Mouse (Mus musculus) liver, embryonic 12.5 days (tissue): ENCODE data around the gene Gm3646. TPM values are rescaled to one million over a fixed set of nuclear protein-coding genes. Genes with fewer than 3 reads are reported as not detected.
A peak's percentile ranks its signal among the peaks of the same experiment; 100 is the strongest.

Experiments used
- ATAC-seq: fragments of 200-750 bp; cut with Nextera tagmentation; 2 replicates; pipeline ENCODE4 v1.8.0; 2017; ENCODE audit warnings: moderate number of reproducible peaks, mild to moderate bottlenecking, moderate library complexity
- H3K27ac ChIP-seq: fragments of 300-500 bp; sonication (generic); 2 replicates; pipeline ENCODE4 v1.5.1; 2016; ENCODE audit warnings: mild to moderate bottlenecking
- H3K27me3 ChIP-seq: fragments of 300-500 bp; sonication (generic); replicated peaks from 2 replicates; pipeline ENCODE4 v1.6.1; 2016; ENCODE audit warnings: mild to moderate bottlenecking, moderate library complexity
- H3K36me3 ChIP-seq: fragments of 300-500 bp; sonication (generic); 2 replicates; pipeline ENCODE4 v1.6.1; 2016; ENCODE audit warnings: mild to moderate bottlenecking, moderate library complexity
- H3K4me1 ChIP-seq: fragments of 300-500 bp; sonication (generic); 2 replicates; pipeline ENCODE4 v1.6.1; 2016
- H3K4me2 ChIP-seq: fragments of 300-500 bp; sonication (generic); 2 replicates; pipeline ENCODE4 v1.6.1; 2016; ENCODE audit warnings: mild to moderate bottlenecking, moderate library complexity
- H3K4me3 ChIP-seq: fragments of 300-500 bp; sonication (generic); 2 replicates; pipeline ENCODE4 v1.5.1; 2016; ENCODE audit warnings: mild to moderate bottlenecking, moderate library complexity
- H3K9ac ChIP-seq: fragments of 300-500 bp; sonication (generic); 2 replicates; pipeline ENCODE4 v1.6.1; 2016; ENCODE audit warnings: mild to moderate bottlenecking, moderate library complexity
- H3K9me3 ChIP-seq: fragments of 300-500 bp; sonication (generic); replicated peaks from 2 replicates; pipeline ENCODE4 v1.6.1; 2016; ENCODE audit warnings: mild to moderate bottlenecking, moderate library complexity
- WGBS: fragments of 180-500 bp; shearing (Covaris S2); methylation state at CpG from one replicate; pipeline ENCODE4 v1.1.7; 2016; ENCODE audit not compliant: insufficient replicate concordance; 5-methylcytosine and 5-hydroxymethylcytosine counted together
- polyA plus RNA-seq: library from polyadenylated mRNA; unstranded; fragments of >200 nt; fragmentation: Nextera tagmentation; extraction: Ambion mirVana; gene quantifications from 2 replicates; pipeline ENCODE4 v1.2.1, GENCODE M21; 2016

Gm3646 gene
- polyA plus RNA-seq, 1 experiment from 2014 or later, result not detected

DNA sequence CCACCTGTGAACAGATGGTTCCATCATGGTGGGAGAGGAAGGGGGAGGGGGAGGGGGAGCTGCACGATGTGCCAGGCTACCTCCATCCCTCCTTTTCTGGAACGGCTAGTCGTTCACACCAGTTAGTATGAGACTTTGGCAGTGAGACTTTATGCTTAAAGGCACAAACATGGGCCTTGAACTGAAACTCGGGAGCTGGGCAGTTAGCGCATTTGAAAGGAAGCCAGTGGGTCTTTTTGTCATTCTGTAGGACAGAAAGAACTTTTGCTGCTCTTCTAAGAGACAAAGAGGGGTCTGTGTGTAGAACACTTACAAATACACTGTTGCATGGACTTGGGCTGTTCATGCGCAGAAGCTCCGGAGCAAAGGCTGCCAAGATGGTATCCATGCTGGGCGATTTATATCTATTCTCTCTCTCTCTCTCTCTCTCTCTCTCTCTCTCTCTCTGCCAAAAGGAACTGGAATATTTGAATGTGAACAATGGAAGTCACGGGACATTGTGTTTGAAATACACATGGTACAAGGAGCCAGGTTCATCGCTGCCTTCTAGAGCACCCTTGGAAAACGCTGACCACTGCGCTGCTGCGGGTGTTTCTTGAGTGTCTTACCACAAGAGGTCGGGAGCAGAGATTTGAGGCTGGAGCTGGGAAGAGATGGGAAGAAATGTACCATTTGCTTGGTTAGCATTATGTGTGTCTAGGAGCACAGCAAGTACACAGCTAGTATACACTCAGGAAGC lies 31.0 kb downstream of the Gm3646 start:
- H3K4me3 ChIP-seq, result no peak overlapping the region
- H3K27me3 ChIP-seq, result no peaks in the 10 kb centered on the region
- no peak overlapping the region for H3K27ac ChIP-seq
- ATAC-seq, result no peak
- WGBS, result 73% methylated on average over 14 of the region's 14 CpGs
- H3K4me1 ChIP-seq, result 0 out of 2 replicates have a peak, but pooled peaks cover 3% of the 10 kb centered on the region
- H3K9ac ChIP-seq, result no peak overlapping the region
- no peak overlapping the region for H3K4me2 ChIP-seq
- H3K9me3 ChIP-seq, result no peaks in the 10 kb centered on the region
- H3K36me3 ChIP-seq, result no peaks in the 10 kb centered on the region

DNA sequence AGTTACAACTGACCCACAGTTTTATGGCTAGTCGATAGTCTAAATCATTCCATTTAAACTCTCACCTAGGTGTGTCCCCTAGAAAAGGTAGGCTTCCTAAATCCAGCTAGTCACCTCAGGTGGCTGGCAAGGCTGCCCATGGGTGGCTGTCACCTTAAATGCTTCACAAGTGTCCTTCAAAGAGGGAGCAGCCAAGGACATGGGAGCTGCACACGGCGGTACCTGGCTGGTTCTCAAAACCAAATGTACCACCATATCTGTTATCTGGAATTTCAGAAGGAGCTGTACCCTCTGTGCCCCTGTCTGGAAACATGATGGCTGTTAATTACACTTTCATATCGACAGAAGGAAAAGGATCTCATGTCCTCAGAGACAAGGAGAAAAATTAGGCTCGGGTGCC lies 31.6 kb downstream of the Gm3646 start:
- no peak for ATAC-seq
- WGBS, result 67% methylated on average over 5 of the region's 5 CpGs
- no peak overlapping the region for H3K4me2 ChIP-seq

DNA sequence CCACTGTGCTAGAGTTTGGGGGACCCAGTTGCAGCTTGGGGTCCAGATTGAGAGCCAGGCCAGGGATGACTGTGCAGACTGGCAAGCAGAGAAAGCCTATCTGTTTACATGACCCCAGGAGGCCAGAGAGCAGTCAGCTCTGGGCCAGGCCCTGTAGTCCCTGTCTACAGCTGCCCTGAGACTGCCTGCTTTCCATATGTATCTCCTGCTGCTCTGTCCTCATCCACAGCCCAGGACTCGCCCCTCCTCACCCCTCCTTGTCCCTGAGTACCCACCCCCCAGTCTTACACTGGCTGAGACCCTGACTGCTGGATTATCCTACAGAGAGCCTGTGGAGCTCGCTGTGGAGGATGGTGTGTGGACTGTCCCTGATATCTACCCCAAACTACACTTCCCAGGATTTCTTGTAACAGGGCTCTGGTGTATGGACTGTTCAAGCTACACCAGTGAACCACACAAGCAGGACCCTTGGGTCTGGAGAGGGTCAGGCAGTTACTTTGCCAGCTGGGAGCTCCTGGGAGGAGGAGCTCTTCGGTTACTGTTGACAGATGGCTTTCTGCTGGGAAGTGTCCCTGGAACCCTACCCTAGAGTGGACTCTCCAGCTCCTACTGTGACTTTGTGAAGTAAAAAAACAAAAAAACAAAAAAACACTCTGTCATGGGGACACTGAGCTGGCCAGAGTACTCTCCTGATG lies 32.6 kb downstream of the Gm3646 start:
- no peaks in the 10 kb centered on the region for H3K27me3 ChIP-seq
- H3K4me3 ChIP-seq, result no peak overlapping the region
- no peak overlapping the region for H3K9ac ChIP-seq
- no peak overlapping the region for H3K27ac ChIP-seq
- no peak overlapping the region for H3K4me2 ChIP-seq
- H3K9me3 ChIP-seq, result no peaks in the 10 kb centered on the region
- H3K4me1 ChIP-seq, result 0 out of 2 replicates have a peak, but pooled peaks cover 3% of the 10 kb centered on the region
- peak; percentile 72 for ATAC-seq
- WGBS, result 47% methylated on average over 3 of the region's 3 CpGs
- no peaks in the 10 kb centered on the region for H3K36me3 ChIP-seq

More for the DNA sequence above, 31.6 kb downstream of the Gm3646 start:
- H3K27ac ChIP-seq, result no peak overlapping the region
- H3K4me1 ChIP-seq, result 0 out of 2 replicates have a peak, but pooled peaks cover 3% of the 10 kb centered on the region
- H3K36me3 ChIP-seq, result no peaks in the 10 kb centered on the region
- no peak overlapping the region for H3K9ac ChIP-seq
- H3K9me3 ChIP-seq, result no peaks in the 10 kb centered on the region
- H3K4me3 ChIP-seq, result no peak overlapping the region
- no peaks in the 10 kb centered on the region for H3K27me3 ChIP-seq

- H3K27me3 ChIP-seq, result no peaks in the 10 kb centered on the region
- no peak overlapping the region for H3K4me3 ChIP-seq
- no peak overlapping the region for H3K9ac ChIP-seq
- H3K27ac ChIP-seq, result no peak overlapping the region
- WGBS, result 57% methylated on average over 5 of the region's 5 CpGs
- H3K4me1 ChIP-seq, result 0 out of 2 replicates have a peak, but pooled peaks cover 3% of the 10 kb centered on the region
- H3K9me3 ChIP-seq, result no peaks in the 10 kb centered on the region
- ATAC-seq, result no peak
- H3K36me3 ChIP-seq, result no peaks in the 10 kb centered on the region
- H3K4me2 ChIP-seq, result no peak overlapping the region
Measured at GRCm38 (mm10) chr1:39770436-39770835, 34.7 kb downstream of the Gm3646 start.

DNA sequence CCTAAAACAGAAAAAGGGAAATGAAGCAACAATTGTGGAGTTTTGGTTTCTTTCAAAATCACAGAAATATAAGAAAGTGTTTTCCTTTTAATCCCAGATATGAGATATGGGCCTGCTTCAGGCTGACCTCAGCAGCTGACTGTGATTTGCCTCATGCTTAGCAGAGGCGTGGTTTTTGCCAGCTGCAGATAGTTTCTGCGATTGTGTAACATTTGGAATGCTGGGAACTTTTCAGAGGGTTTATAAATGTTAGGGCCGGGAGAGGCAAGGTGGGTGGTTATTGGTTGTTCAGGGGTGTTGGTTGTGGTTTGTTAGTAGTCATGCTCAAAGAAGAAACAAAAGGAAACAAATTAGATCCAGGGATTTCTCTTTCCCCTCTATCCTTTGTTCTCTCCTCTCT lies 37.1 kb downstream of the Gm3646 start:
- H3K36me3 ChIP-seq, result no peaks in the 10 kb centered on the region
- H3K27ac ChIP-seq, result no peak overlapping the region
- H3K27me3 ChIP-seq, result no peaks in the 10 kb centered on the region
- no peaks in the 10 kb centered on the region for H3K4me1 ChIP-seq
- H3K9ac ChIP-seq, result no peak overlapping the region
- no peaks in the 10 kb centered on the region for H3K9me3 ChIP-seq
- WGBS, result 54% methylated on average over 3 of the region's 3 CpGs
- no peak overlapping the region for H3K4me2 ChIP-seq
- H3K4me3 ChIP-seq, result no peak overlapping the region
- no peak for ATAC-seq

- Histone ChIP-seq H3K36me3 (no peaks in the 10 kb centered on the region), H3K9me3 (no peaks in the 10 kb centered on the region), H3K9ac (no peak overlapping the region), H3K4me2 (no peak overlapping the region), H3K27ac (no peak overlapping the region), H3K27me3 (no peaks in the 10 kb centered on the region; the same call in 1 of the 2 replicates), H3K4me3 (no peak overlapping the region), H3K4me1 (peaks cover 12% of the 10 kb centered on the region)
- 69% methylated on average over 7 of the region's 7 CpGs for WGBS
- no peak for ATAC-seq
Measured at GRCm38 (mm10) chr1:39765854-39766493, 39.2 kb downstream of the Gm3646 start.

- no peaks in the 10 kb centered on the region for H3K9me3 ChIP-seq
- WGBS, result 7% methylated on average over 10 of the region's 10 CpGs
- H3K27ac ChIP-seq, result peak overlapping the region; percentile 28; the same call in 1 of the 2 replicates
- no peak overlapping the region for H3K9ac ChIP-seq
- no peaks in the 10 kb centered on the region; the same call in 1 of the 2 replicates for H3K27me3 ChIP-seq
- H3K4me1 ChIP-seq, result peaks cover 23% of the 10 kb centered on the region
- no peak for ATAC-seq
- peak overlapping the region; percentile 44 for H3K4me2 ChIP-seq
- no peaks in the 10 kb centered on the region for H3K36me3 ChIP-seq
- H3K4me3 ChIP-seq, result peak overlapping the region; percentile 11
Measured at GRCm38 (mm10) chr1:39762025-39762370, 43.1 kb downstream of the Gm3646 start.

GRCm38 (mm10) chr1:39761211-39762024 lies 43.7 kb downstream of the Gm3646 start:
- no peaks in the 10 kb centered on the region for H3K9me3 ChIP-seq
- ATAC-seq, result 0 out of 2 replicates have a peak, but pooled peaks have one; percentile 32

DNA sequence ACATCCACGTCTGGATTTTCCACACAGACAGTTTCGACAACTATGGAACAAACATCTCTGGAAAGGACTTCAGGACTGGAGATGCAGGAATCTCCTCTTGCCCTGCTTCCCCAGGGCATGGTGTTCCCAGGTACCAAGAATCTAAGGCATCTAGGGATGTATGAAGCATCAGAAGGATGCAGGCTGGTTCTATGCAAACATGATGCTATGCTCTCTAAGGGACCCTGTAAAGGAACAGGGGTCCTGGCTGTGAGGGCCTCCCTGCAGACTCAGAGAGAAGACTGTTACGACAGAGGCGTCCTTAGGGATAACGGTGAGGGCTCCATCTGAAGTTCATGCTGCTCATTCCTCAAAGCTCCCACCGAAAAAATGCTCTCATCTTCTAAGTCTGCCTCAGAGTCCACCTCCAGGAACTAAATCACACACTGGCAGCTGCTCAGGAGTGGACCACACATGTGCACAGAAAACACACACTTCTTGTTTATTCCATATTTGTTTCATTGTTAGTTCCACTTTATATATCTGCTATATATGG lies 44.9 kb downstream of the Gm3646 start:
- H3K4me1 ChIP-seq, result peaks cover 25% of the 10 kb centered on the region
- H3K27ac ChIP-seq, result no peak overlapping the region
- WGBS, result 68% methylated on average over 6 of the region's 6 CpGs
- no peaks in the 10 kb centered on the region for H3K9me3 ChIP-seq
- ATAC-seq, result no peak
- no peak overlapping the region for H3K4me3 ChIP-seq
- no peak overlapping the region for H3K4me2 ChIP-seq
- no peaks in the 10 kb centered on the region; the same call in 1 of the 2 replicates for H3K27me3 ChIP-seq
- no peaks in the 10 kb centered on the region for H3K36me3 ChIP-seq
- no peak overlapping the region for H3K9ac ChIP-seq

More at GRCm38 (mm10) chr1:39761211-39762024, 43.7 kb downstream of the Gm3646 start:
- Histone ChIP-seq H3K4me2 (peak overlapping the region; percentile 44), H3K4me3 (peak overlapping the region; percentile 11), H3K9ac (no peak overlapping the region), H3K27me3 (no peaks in the 10 kb centered on the region; the same call in 1 of the 2 replicates), H3K36me3 (no peaks in the 10 kb centered on the region), H3K4me1 (peaks cover 23% of the 10 kb centered on the region), H3K27ac (peak overlapping the region; percentile 28; the same call in 1 of the 2 replicates)
- 5% methylated on average over 22 of the region's 22 CpGs for WGBS

DNA sequence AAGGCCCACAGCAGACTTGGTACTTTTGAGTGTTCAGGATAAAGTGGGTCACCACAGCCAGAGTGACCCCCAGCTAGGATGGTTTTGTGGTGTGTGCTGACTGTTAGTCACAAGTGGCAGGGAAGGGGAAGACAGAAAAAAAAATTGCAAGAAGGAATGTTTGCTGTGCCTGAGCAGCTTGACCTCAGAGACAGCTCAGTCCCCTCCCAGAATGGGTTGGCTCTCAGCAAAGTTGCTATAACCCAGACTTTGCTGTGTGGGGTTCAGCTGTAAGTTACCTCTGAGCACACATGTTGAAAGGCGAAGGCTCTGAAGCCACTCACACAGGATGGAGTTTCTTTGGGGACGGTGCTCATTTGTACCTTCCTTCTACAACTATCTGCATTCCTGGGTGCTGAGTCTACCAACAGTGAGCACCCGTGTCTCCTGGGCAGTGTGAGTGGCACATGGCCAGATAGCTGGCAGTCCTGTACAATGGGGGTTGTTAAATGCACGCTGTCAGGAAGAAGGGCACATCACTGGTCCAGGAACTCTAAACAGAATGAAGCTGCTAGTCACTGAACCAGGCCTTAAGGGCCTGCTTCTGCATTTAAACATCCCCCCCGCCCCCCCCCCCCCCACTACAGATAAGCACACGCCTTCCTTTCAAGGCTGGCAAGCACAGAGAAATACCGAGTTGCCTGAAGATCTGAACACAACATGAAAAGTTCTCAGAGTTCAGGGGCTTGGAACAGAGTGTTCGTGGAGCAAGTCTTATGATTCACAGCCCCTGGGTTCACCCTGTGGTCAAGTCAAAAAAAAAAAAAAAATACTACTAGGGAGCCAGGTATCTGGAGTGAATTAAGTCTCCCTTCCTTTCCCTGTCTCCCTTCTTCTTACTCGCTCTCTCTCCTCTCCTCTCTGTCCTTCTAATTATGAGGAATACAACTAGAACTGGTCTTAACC lies 45.6 kb downstream of the Gm3646 start:
- peaks cover 33% of the 10 kb centered on the region for H3K4me1 ChIP-seq
- H3K27me3 ChIP-seq, result no peaks in the 10 kb centered on the region; the same call in 1 of the 2 replicates
- no peak overlapping the region for H3K27ac ChIP-seq
- H3K4me3 ChIP-seq, result no peak overlapping the region
- H3K9me3 ChIP-seq, result no peaks in the 10 kb centered on the region
- no peaks in the 10 kb centered on the region for H3K36me3 ChIP-seq
- no peak overlapping the region for H3K9ac ChIP-seq
- WGBS, result 31% methylated on average over 9 of the region's 9 CpGs
- H3K4me2 ChIP-seq, result no peak overlapping the region
- ATAC-seq, result no peak
